Comparison of ENCODE assay signal across 1 mouse cellular context in the genomic region with DNA sequence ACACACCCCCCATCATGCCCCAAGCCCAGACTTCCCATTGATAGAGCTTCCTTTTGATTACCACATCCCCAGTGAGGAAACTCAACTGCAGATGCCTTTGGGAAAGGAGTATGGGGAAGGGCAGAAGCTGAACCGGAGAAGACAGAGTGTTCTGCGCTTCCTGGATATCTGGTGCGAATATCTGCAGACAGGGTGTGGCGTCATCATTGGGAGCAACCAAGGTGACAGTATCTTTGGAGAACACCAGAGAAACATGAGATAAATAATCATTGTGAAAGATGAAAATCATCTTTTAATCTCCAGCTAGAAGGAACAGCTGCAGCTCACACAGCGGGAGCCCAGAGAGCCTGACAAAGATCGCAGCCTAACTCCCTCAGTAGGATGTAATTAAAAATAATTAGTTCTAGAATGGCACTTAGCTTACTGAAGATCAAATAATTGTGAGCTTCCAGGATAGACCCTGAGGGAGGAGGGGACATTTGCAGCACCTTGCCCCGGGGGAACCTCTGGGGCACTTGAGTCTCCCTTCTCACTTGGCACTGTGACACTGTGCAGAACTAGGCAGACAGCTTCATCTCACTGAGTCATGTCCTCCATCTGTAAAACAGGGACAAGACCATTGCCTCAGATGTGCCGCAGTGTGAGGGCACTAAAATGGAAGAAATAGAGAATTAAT.
A peak's percentile ranks its signal among the peaks of the same experiment; 100 is the strongest.
TF ChIP-seq lines count a peak whose summit lies in the region.

No protein-coding gene starts in this region.

TF ChIP-seq in MEL, 35 proteins besides CTCF, POLR2A, EP300 and RAD21 (continued from another document):
- TF ChIP-seq ETS1 (IDR thresholded peaks at IDR 0.05; ENCODE audit: low read depth, low read length) (peak; percentile 82), SMC3 (IDR thresholded peaks at IDR 0.05; ENCODE audit: low read depth, low read length) (no peak), MEF2A (IDR thresholded peaks at IDR 0.05; ENCODE audit: extremely low read depth, insufficient replicate concordance, low read depth, low read length, poor library complexity, severe bottlenecking) (no peak), TAL1 (IDR thresholded peaks at IDR 0.05; ENCODE audit: low read length) (0 out of 2 replicates have a peak, but pooled peaks have one; percentile 26), USF1 (IDR thresholded peaks at IDR 0.05; ENCODE audit: low read depth, low read length) (no peak), GATA1 (IDR thresholded peaks at IDR 0.05; ENCODE audit: low read depth, low read length) (peak; percentile 84), HCFC1 (IDR thresholded peaks at IDR 0.05; ENCODE audit: low read depth, low read length) (0 out of 2 replicates have a peak, but pooled peaks have one; percentile 27), RCOR1 (IDR thresholded peaks at IDR 0.05; ENCODE audit: low read depth, low read length) (0 out of 2 replicates have a peak, but pooled peaks have one; percentile 44)
